Mouse (Mus musculus) megakaryocyte, embryonic 14.5 days (primary cell): Measurements from ENCODE around the gene Srsf4.

ENCODE experiments used
- FLI1 ChIP-seq: IDR thresholded peaks from 2 replicates; pipeline ENCODE4 v1.6.1; 2012; ENCODE audit warnings: low read length, inconsistent platforms, mixed read lengths
- GATA1 ChIP-seq: IDR thresholded peaks from 3 replicates; pipeline ENCODE4 v1.6.1; 2012; ENCODE audit warnings: mixed read lengths, low read length, inconsistent platforms, borderline replicate concordance

GRCm38 (mm10) chr4:131918026-131918533 lies 44.7 kb downstream of the Srsf4 start:
- TF ChIP-seq GATA1 = no peak
- TF ChIP-seq FLI1 = no peak
